In genomic region chr12:118276385-118276784, GRCm38 (mm10) we compare ENCODE assay signal across 15 mouse cellular contexts.
"Had no signal": no experiment of that assay in that cellular context is flagged by ENCODE, and none has a peak within 500 bp of the region (broad histone marks: within the 10 kb centered on the region; RNA-seq: fewer than 3 reads in every experiment).

No protein-coding gene starts in this region.

- H3K27me3 ChIP-seq: megakaryocyte, embryonic 14.5 days; midbrain, embryonic 13.5 days; midbrain, embryonic 15.5 days; neural tube, embryonic 12.5 days; stomach, embryonic 15.5 days had no signal

- ATAC-seq: midbrain, embryonic 13.5 days; midbrain, embryonic 15.5 days had no signal

- H3K36me3 ChIP-seq: midbrain, embryonic 13.5 days; midbrain, embryonic 15.5 days; neural tube, embryonic 12.5 days; stomach, embryonic 15.5 days had no signal

- DNase-seq: lung, adult 18-20 months; lung, embryonic 14.5 days; lung, postnatal 10 days; right cerebral cortex, postnatal 25 days; right cerebral cortex, postnatal 4 days; spleen, adult 18-20 months; thymus, postnatal 14 days; thymus, postnatal 36 days had no signal

- H3K4me1 ChIP-seq: megakaryocyte, embryonic 14.5 days; midbrain, embryonic 13.5 days; midbrain, embryonic 15.5 days; neural tube, embryonic 12.5 days; stomach, embryonic 15.5 days had no signal

- H3K27ac ChIP-seq: macrophage; midbrain, embryonic 13.5 days; midbrain, embryonic 15.5 days; neural tube, embryonic 12.5 days; stomach, embryonic 15.5 days; stomach, postnatal 0 days had no signal

- H3K4me3 ChIP-seq: megakaryocyte, embryonic 14.5 days; midbrain, embryonic 13.5 days; midbrain, embryonic 15.5 days; neural tube, embryonic 12.5 days; stomach, embryonic 15.5 days had no signal
